Mouse (Mus musculus) cerebellum, adult (tissue): ENCODE results near the gene Gm49321.

Source experiments
- ATAC-seq: cut with Nextera tagmentation; 2 replicates; pipeline ENCODE4 v1.9.2; 2017; ENCODE audit warnings: mild to moderate bottlenecking, moderate library complexity, mixed read lengths; ENCODE audit not compliant: insufficient number of reproducible peaks, low FRiP score, low TSS enrichment

Gm49321 gene

GRCm38 (mm10) chr12:73937353-73937752, at the start of gene Gm49321:
TSS of gene Gm49321 (plus strand) at chr12:73937653.
- ATAC-seq = no peak

- no peak for ATAC-seq
Observed at GRCm38 (mm10) chr12:73888003-73888783, 49.3 kb upstream of the Gm49321 start.

GRCm38 (mm10) chr12:73889571-73889970, 47.9 kb upstream of the Gm49321 start:
- no peak for ATAC-seq

- 0 out of 2 replicates have a peak, but pooled peaks have one; percentile 26 for ATAC-seq
Observed at GRCm38 (mm10) chr12:73890086-73890485, 47.4 kb upstream of the Gm49321 start.

GRCm38 (mm10) chr12:73892616-73893015, 44.8 kb upstream of the Gm49321 start:
- no peak for ATAC-seq

- ATAC-seq = no peak
Observed at GRCm38 (mm10) chr12:73894838-73895237, 42.6 kb upstream of the Gm49321 start.

- no peak for ATAC-seq
Observed at GRCm38 (mm10) chr12:73895674-73896073, 41.8 kb upstream of the Gm49321 start.

- ATAC-seq = no peak
Observed at GRCm38 (mm10) chr12:73896471-73896870, 41.0 kb upstream of the Gm49321 start.

- no peak for ATAC-seq
Observed at GRCm38 (mm10) chr12:73898281-73898680, 39.2 kb upstream of the Gm49321 start.

GRCm38 (mm10) chr12:73904133-73904934, 33.1 kb upstream of the Gm49321 start:
- no peak for ATAC-seq

GRCm38 (mm10) chr12:73905041-73905440, 32.4 kb upstream of the Gm49321 start:
- ATAC-seq = no peak

GRCm38 (mm10) chr12:73905555-73905954, 31.9 kb upstream of the Gm49321 start:
- ATAC-seq = no peak

GRCm38 (mm10) chr12:73907079-73907672, 30.3 kb upstream of the Gm49321 start:
- ATAC-seq = no peak; the same call in 1 of the 2 replicates

GRCm38 (mm10) chr12:73907673-73908150, 29.7 kb upstream of the Gm49321 start:
- peak; percentile 98 for ATAC-seq

GRCm38 (mm10) chr12:73908274-73909012, 29.0 kb upstream of the Gm49321 start:
- ATAC-seq = peak; percentile 43; the same call in 1 of the 2 replicates

GRCm38 (mm10) chr12:73909013-73909575, 28.4 kb upstream of the Gm49321 start:
- no peak for ATAC-seq

GRCm38 (mm10) chr12:73918479-73918878, 19.0 kb upstream of the Gm49321 start:
- ATAC-seq = no peak

GRCm38 (mm10) chr12:73930266-73930665, 7.2 kb upstream of the Gm49321 start:
- no peak for ATAC-seq

GRCm38 (mm10) chr12:73931274-73931673, 6.2 kb upstream of the Gm49321 start:
- no peak for ATAC-seq

- ATAC-seq = no peak
Observed at GRCm38 (mm10) chr12:73934528-73934927, 2.9 kb upstream of the Gm49321 start.
